Mouse (Mus musculus) heart, postnatal 14 days (tissue): ENCODE data around the gene Enc1. TPM values are rescaled to one million over a fixed set of nuclear protein-coding genes. Genes with fewer than 3 reads are reported as not detected.

Experiments used
- total RNA-seq, 2 experiments: library from RNA; stranded (reverse); gene quantifications; 2 replicates each; pipeline ENCODE4 v1.2.3; 2021

The Enc1 gene
- total RNA-seq, 2 experiments from 2014 or later: 11.2 to 11.3 TPM

Other genes with a start within 250 kb of the Enc1 start
- not detected for gene 1700029F12Rik, start 206.7 kb upstream of the Enc1 start, total RNA-seq
- under 1 TPM; 0.24 to 0.29 TPM for gene Fam169a, start 173.8 kb upstream of the Enc1 start, total RNA-seq
- 10 to 100 TPM in 1 of 2 experiments, under 1 TPM in 1; 0.63 to 14.3 TPM for gene Gm6169, start 141.9 kb upstream of the Enc1 start, total RNA-seq
- gene Gfm2, start 103.2 kb upstream of the Enc1 start, total RNA-seq: 10 to 100 TPM; 45.4 TPM
- gene Nsa2, start 103.2 kb upstream of the Enc1 start, total RNA-seq: 10 to 100 TPM; 49.9 to 50.5 TPM
- 10 to 100 TPM; 22.9 to 24.4 TPM for gene Hexb, start 42.7 kb upstream of the Enc1 start, total RNA-seq